Mouse (Mus musculus) MEL (cell line): ENCODE data around the gene D630003M21Rik. TPM values are rescaled to one million over a fixed set of nuclear protein-coding genes. Genes with fewer than 3 reads are reported as not detected.

ENCODE experiments used
- DNase-seq: peaks from one replicate; pipeline ENCODE4 v3.0.0; 2011; ENCODE audit warnings: low read depth, low spot score
- H3K27ac ChIP-seq: 2 replicates; pipeline ENCODE4 v1.5.1; 2012; ENCODE audit warnings: low read depth, mild to moderate bottlenecking, control low read depth, low read length, moderate library complexity; ENCODE audit not compliant: control insufficient read depth
- H3K27me3 ChIP-seq, 2 experiments: fragments of 150-350 bp in 1 of 2; sonication (generic) in 1 of 2; 2 replicates each; pipeline ENCODE4 v1.6.1; 2012; ENCODE audit warnings: low read length in 2 of 2, mild to moderate bottlenecking in 2 of 2, improper control_type of control experiment in 1 of 2, moderate library complexity in 1 of 2; ENCODE audit not compliant: insufficient read depth in 2 of 2, control insufficient read depth in 1 of 2
- H3K36me3 ChIP-seq, 2 experiments: 2 replicates each; pipeline ENCODE4 v1.6.1; 2012 to 2014; ENCODE audit warnings: low read length in 2 of 2, improper control_type of control experiment in 1 of 2, inconsistent platforms in 1 of 2, mild to moderate bottlenecking in 1 of 2; ENCODE audit not compliant: insufficient read depth in 2 of 2, control insufficient read depth in 1 of 2
- H3K4me1 ChIP-seq, 2 experiments: fragments of 150-350 bp in 1 of 2; sonication (generic) in 1 of 2; 2 replicates each; pipeline ENCODE4 v1.6.1; 2012; ENCODE audit warnings: low read length in 2 of 2, improper control_type of control experiment in 1 of 2, mild to moderate bottlenecking in 1 of 2; ENCODE audit not compliant: insufficient read depth in 2 of 2, control insufficient read depth in 1 of 2
- H3K4me3 ChIP-seq, 2 experiments: fragments of 150-350 bp in 1 of 2; sonication (generic) in 1 of 2; 2 replicates each; pipeline ENCODE4 v1.5.1; 2012; ENCODE audit warnings: low read depth in 2 of 2, low read length in 2 of 2, mild to moderate bottlenecking in 2 of 2, moderate library complexity in 2 of 2, control low read depth in 1 of 2, improper control_type of control experiment in 1 of 2; ENCODE audit not compliant: control insufficient read depth in 1 of 2, insufficient read depth in 1 of 2
- H3K79me2 ChIP-seq: 2 replicates; pipeline ENCODE4 v1.6.1; 2012; ENCODE audit warnings: mild to moderate bottlenecking, low read length, moderate library complexity; ENCODE audit not compliant: control insufficient read depth, poor library complexity, insufficient read depth
- H3K9ac ChIP-seq: 2 replicates; pipeline ENCODE4 v1.6.1; 2012; ENCODE audit warnings: low read depth, mild to moderate bottlenecking, control low read depth, low read length, moderate library complexity; ENCODE audit not compliant: control insufficient read depth, poor library complexity, severe bottlenecking
- H3K9me3 ChIP-seq: fragments of 150-350 bp; sonication (generic); replicated peaks from 2 replicates; pipeline ENCODE4 v1.6.1; 2012; ENCODE audit warnings: mild to moderate bottlenecking, low read length, improper control_type of control experiment, moderate library complexity; ENCODE audit not compliant: insufficient read depth
- CHD1 ChIP-seq: IDR thresholded peaks from 2 replicates; pipeline ENCODE4 v1.6.1; 2012; ENCODE audit warnings: low read depth, mild to moderate bottlenecking, inconsistent platforms, low read length, improper control_type of control experiment
- CHD2 ChIP-seq: IDR thresholded peaks from 2 replicates; pipeline ENCODE4 v1.6.1; 2011; ENCODE audit warnings: low read length, improper control_type of control experiment
- ELF1 ChIP-seq: IDR thresholded peaks from 2 replicates; pipeline ENCODE4 v1.6.1; 2014; ENCODE audit warnings: low read depth, mild to moderate bottlenecking, inconsistent platforms, low read length, improper control_type of control experiment, moderate library complexity
- ETS1 ChIP-seq: IDR thresholded peaks from 2 replicates; pipeline ENCODE4 v1.6.1; 2012; ENCODE audit warnings: low read depth, mild to moderate bottlenecking, inconsistent platforms, low read length, improper control_type of control experiment, moderate library complexity
- GABPA ChIP-seq: IDR thresholded peaks from 2 replicates; pipeline ENCODE4 v1.6.1; 2012; ENCODE audit warnings: low read depth, mild to moderate bottlenecking, inconsistent platforms, low read length, improper control_type of control experiment, moderate library complexity
- GATA1 ChIP-seq: IDR thresholded peaks from 2 replicates; pipeline ENCODE4 v1.6.1; 2011; ENCODE audit warnings: low read depth, low read length, improper control_type of control experiment
- MEF2A ChIP-seq: IDR thresholded peaks from 2 replicates; pipeline ENCODE4 v1.6.1; 2014; ENCODE audit warnings: low read depth, mild to moderate bottlenecking, inconsistent platforms, low read length, improper control_type of control experiment; ENCODE audit not compliant: poor library complexity, insufficient replicate concordance, severe bottlenecking; ENCODE audit errors: extremely low read depth
- MYB ChIP-seq: IDR thresholded peaks from 2 replicates; pipeline ENCODE4 v1.6.1; 2011; ENCODE audit warnings: mild to moderate bottlenecking, low read depth, low read length, improper control_type of control experiment
- NRF1 ChIP-seq: IDR thresholded peaks from 2 replicates; pipeline ENCODE4 v1.6.1; 2014; ENCODE audit warnings: low read depth, mild to moderate bottlenecking, inconsistent platforms, low read length, improper control_type of control experiment, moderate library complexity; ENCODE audit not compliant: poor library complexity, insufficient read depth, severe bottlenecking
- POLR2A ChIP-seq, 2 experiments: IDR thresholded peaks; 2 replicates each; pipeline ENCODE4 v1.6.1; 2011 to 2012; ENCODE audit warnings: low read length in 2 of 2, mild to moderate bottlenecking in 2 of 2, control low read depth in 1 of 2, improper control_type of control experiment in 1 of 2, low read depth in 1 of 2, moderate library complexity in 1 of 2; ENCODE audit not compliant: control insufficient read depth in 1 of 2, insufficient read depth in 1 of 2, poor library complexity in 1 of 2
- POLR2AphosphoS2 ChIP-seq: IDR thresholded peaks from 2 replicates; pipeline ENCODE4 v1.6.1; 2011; ENCODE audit warnings: low read length, improper control_type of control experiment
- RAD21 ChIP-seq: IDR thresholded peaks from 2 replicates; pipeline ENCODE4 v1.6.1; 2011; ENCODE audit warnings: mild to moderate bottlenecking, low read depth, low read length, improper control_type of control experiment
- SMC3 ChIP-seq: IDR thresholded peaks from 2 replicates; pipeline ENCODE4 v1.6.1; 2011; ENCODE audit warnings: low read depth, low read length, improper control_type of control experiment
- TAL1 ChIP-seq: IDR thresholded peaks from 2 replicates; pipeline ENCODE4 v1.6.1; 2012; ENCODE audit warnings: mild to moderate bottlenecking, inconsistent platforms, low read length, moderate library complexity, mixed read lengths
- TBP ChIP-seq: IDR thresholded peaks from 2 replicates; pipeline ENCODE4 v1.8.0; 2011; ENCODE audit warnings: low read depth, low read length, improper control_type of control experiment
- USF2 ChIP-seq, 2 experiments: IDR thresholded peaks; 2 replicates each; pipeline ENCODE4 v1.6.1; 2011 to 2012; ENCODE audit warnings: improper control_type of control experiment in 2 of 2, low read length in 2 of 2, borderline replicate concordance in 1 of 2, inconsistent platforms in 1 of 2, low read depth in 1 of 2, mild to moderate bottlenecking in 1 of 2; ENCODE audit not compliant: insufficient read depth in 1 of 2
- ZMIZ1 ChIP-seq: IDR thresholded peaks from 2 replicates; pipeline ENCODE4 v1.6.1; 2012; ENCODE audit warnings: low read depth, mild to moderate bottlenecking, inconsistent platforms, low read length, improper control_type of control experiment, moderate library complexity
- polyA plus RNA-seq, 2 experiments: library from polyadenylated mRNA; stranded (reverse) in 1 of 2; unstranded in 1 of 2; fragments of >175 nt in 1 of 2; fragments of >200 nt in 1 of 2; gene quantifications; 2 replicates each; pipeline versions ENCODE4 v1.2.1 to v1.2.4; 2012; ENCODE audit warnings: low replicate concordance in 2 of 2, low read depth in 1 of 2; ENCODE audit not compliant: insufficient read length in 2 of 2, insufficient read depth in 1 of 2, missing spikeins in 1 of 2
- total RNA-seq: library from RNA; depleted of rRNA; stranded (reverse); fragments of 300-350 nt; gene quantifications from 2 replicates; pipeline ENCODE4 v1.2.3, GENCODE M21; 2012

Gene D630003M21Rik
- total and polyA plus RNA-seq, 3 experiments = 0.10 TPM; not detected in 2

DNA sequence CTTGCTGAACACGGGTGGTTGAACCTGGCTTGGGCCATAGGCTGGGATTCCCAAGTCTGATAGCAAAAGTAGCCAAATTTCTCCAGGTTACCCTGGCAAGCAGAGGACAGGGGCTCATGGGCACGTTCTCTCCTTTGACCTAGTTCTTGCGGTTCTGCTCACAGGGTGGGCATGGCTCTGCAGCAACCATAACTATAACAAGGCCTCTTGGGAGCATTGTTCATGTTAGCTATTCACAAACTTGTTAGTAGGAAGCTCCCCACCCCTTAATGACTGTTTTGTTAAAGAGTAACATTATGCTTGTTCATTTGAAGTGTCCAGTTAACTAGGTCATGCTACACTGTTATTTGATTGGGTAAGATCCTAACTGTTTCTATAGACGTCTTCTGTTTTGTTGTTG lies 63.2 kb downstream of the D630003M21Rik start:
- Histone ChIP-seq H3K27ac (no peak overlapping the region), H3K36me3 (peaks cover 0 to 3% of the 10 kb centered on the region in 2 experiments; a peak in 1 of 4 replicates), H3K9me3 (no peaks in the 10 kb centered on the region), H3K79me2 (no peaks in the 10 kb centered on the region), H3K9ac (no peak overlapping the region), H3K4me1 (peaks cover 0 to 9% of the 10 kb centered on the region in 2 experiments; a peak in 2 of 4 replicates), H3K4me3 (no peak overlapping the region), H3K27me3 (no peaks in the 10 kb centered on the region)
- DNase-seq = no peak
- TF ChIP-seq TAL1 (no peak), NRF1 (no peak), ELF1 (no peak), POLR2A (IDR thresholded peaks at IDR 0.05; ENCODE audit: control insufficient read depth in 1 of 2, insufficient read depth in 1 of 2, low read depth in 1 of 2, low read length in 2 of 2, poor library complexity in 1 of 2) (no peak), MYB (no peak), ETS1 (no peak), GABPA (no peak), RAD21 (no peak), GATA1 (no peak), ZMIZ1 (no peak), USF2 (IDR thresholded peaks at IDR 0.05; ENCODE audit: borderline replicate concordance in 1 of 2, insufficient read depth in 1 of 2, low read depth in 1 of 2, low read length in 2 of 2) (no peak), SMC3 (no peak)

GRCm38 (mm10) chr2:158163034-158163433 lies 66.0 kb downstream of the D630003M21Rik start:
- Histone ChIP-seq H3K36me3 (peaks cover 0 to 3% of the 10 kb centered on the region in 2 experiments; a peak in 1 of 4 replicates), H3K9me3 (no peaks in the 10 kb centered on the region), H3K4me1 (peaks cover 0 to 16% of the 10 kb centered on the region in 2 experiments; a peak in 2 of 4 replicates), H3K9ac (no peak overlapping the region), H3K79me2 (no peaks in the 10 kb centered on the region)
- no peak for DNase-seq
- TF ChIP-seq CHD2 (no peak), GATA1 (no peak), USF2 (IDR thresholded peaks at IDR 0.05; ENCODE audit: borderline replicate concordance in 1 of 2, insufficient read depth in 1 of 2, low read depth in 1 of 2, low read length in 2 of 2) (no peak), CHD1 (no peak), TBP (no peak), POLR2AphosphoS2 (no peak), MEF2A (no peak)
- TF ChIP-seq, all 39 proteins: peak for 0
- H3K27ac ChIP-seq = no peak overlapping the region
- no peaks in the 10 kb centered on the region for H3K27me3 ChIP-seq
- H3K4me3 ChIP-seq = no peak overlapping the region
